Mouse (Mus musculus) neural tube, embryonic 11.5 days (tissue): ENCODE data around the gene Glb1. TPM values are rescaled to one million over a fixed set of nuclear protein-coding genes. Genes with fewer than 3 reads are reported as not detected.
A peak's percentile ranks its signal among the peaks of the same experiment; 100 is the strongest.
"Not testable (repeated sequence)": the region's sequence is repeated elsewhere in the genome, so short reads cannot be mapped to it uniquely, and the experiment has no call there.

Experiments
- ATAC-seq: fragments of 200-750 bp; cut with Nextera tagmentation; 2 replicates; pipeline ENCODE4 v1.8.0; 2017; ENCODE audit warnings: moderate number of reproducible peaks, mild to moderate bottlenecking, moderate TSS enrichment, moderate library complexity; ENCODE audit not compliant: insufficient read depth, low FRiP score, low TSS enrichment
- DNase-seq: peaks from one replicate; pipeline ENCODE4 v3.0.0-alpha.2; 2015; ENCODE audit warnings: low spot score
- H3K27ac ChIP-seq: fragments of 300-500 bp; sonication (generic); 2 replicates; pipeline ENCODE4 v1.5.1; 2014; ENCODE audit warnings: low read depth, mild to moderate bottlenecking, low read length
- H3K27me3 ChIP-seq: fragments of 300-500 bp; sonication (generic); 2 replicates; pipeline ENCODE4 v1.6.1; 2014; ENCODE audit warnings: mild to moderate bottlenecking, low read length, mixed read lengths; ENCODE audit not compliant: control insufficient read depth, insufficient read depth
- H3K36me3 ChIP-seq: fragments of 300-500 bp; sonication (generic); 2 replicates; pipeline ENCODE4 v1.6.1; 2014; ENCODE audit warnings: mild to moderate bottlenecking, low read length, moderate library complexity, mixed read lengths; ENCODE audit not compliant: control insufficient read depth, insufficient read depth
- H3K4me1 ChIP-seq: fragments of 300-500 bp; sonication (generic); 2 replicates; pipeline ENCODE4 v1.6.1; 2014; ENCODE audit warnings: low read length, mixed read lengths; ENCODE audit not compliant: control insufficient read depth, insufficient read depth
- H3K4me2 ChIP-seq: fragments of 300-500 bp; sonication (generic); 2 replicates; pipeline ENCODE4 v1.6.1; 2014; ENCODE audit warnings: low read depth, mild to moderate bottlenecking, moderate library complexity
- H3K4me3 ChIP-seq: fragments of 300-500 bp; sonication (generic); 2 replicates; pipeline ENCODE4 v1.5.1; 2014; ENCODE audit warnings: low read depth, low read length
- H3K9ac ChIP-seq: fragments of 300-500 bp; sonication (generic); 2 replicates; pipeline ENCODE4 v1.6.1; 2014; ENCODE audit warnings: mild to moderate bottlenecking, low read length
- H3K9me3 ChIP-seq: fragments of 300-500 bp; sonication (generic); 2 replicates; pipeline ENCODE4 v1.6.1; 2016; ENCODE audit warnings: low read length; ENCODE audit not compliant: control insufficient read depth
- WGBS: fragments of 180-500 bp; shearing (Covaris S2); extraction: QIAGEN DNeasy Blood & Tissue Kit; methylation state at CpG from one replicate; pipeline ENCODE4 v1.1.7; 2014; 5-methylcytosine and 5-hydroxymethylcytosine counted together
- polyA plus RNA-seq: library from polyadenylated mRNA; unstranded; fragments of >200 nt; fragmentation: Nextera tagmentation; extraction: Ambion mirVana; gene quantifications from 2 replicates; pipeline ENCODE4 v1.2.1, GENCODE M21; 2014

Glb1 gene
- polyA plus RNA-seq, 1 experiment from 2014 or later, result 26.1 TPM

GRCm38 (mm10) chr9:114389905-114390748 lies 10.7 kb upstream of the Glb1 start, which contains the start of gene Crtap:
Gene Crtap (minus strand): TSS chr9:114390675.
- Histone ChIP-seq H3K27me3 (no peaks in the 10 kb centered on the region), H3K4me3 (peak within 1 kb of the TSS; percentile 65), H3K4me2 (peak within 1 kb of the TSS; percentile 90), H3K36me3 (no peaks in the 10 kb centered on the region), H3K27ac (peak within 1 kb of the TSS; percentile 39; the same call in 1 of the 2 replicates), H3K9me3 (no peaks in the 10 kb centered on the region), H3K4me1 (no peaks in the 10 kb centered on the region), H3K9ac (peak within 1 kb of the TSS; percentile 83)
- DNase-seq, result peak; percentile 74
- ATAC-seq, result peak; percentile 73
- WGBS, result under 1% methylated on average over 85 of the region's 96 CpGs

GRCm38 (mm10) chr9:114390749-114391075 lies 10.2 kb upstream of the Glb1 start:
- H3K4me2 ChIP-seq, result peak overlapping the region; percentile 90
- no peak overlapping the region for H3K27ac ChIP-seq
- peak overlapping the region; percentile 83 for H3K9ac ChIP-seq
- WGBS, result 3% methylated on average over 10 of the region's 10 CpGs
- DNase-seq (no peak), ATAC-seq (no peak)
- H3K27me3 ChIP-seq, result no peaks in the 10 kb centered on the region
- peak overlapping the region; percentile 65 for H3K4me3 ChIP-seq
- H3K4me1 ChIP-seq, result no peaks in the 10 kb centered on the region
- no peaks in the 10 kb centered on the region for H3K9me3 ChIP-seq
- no peaks in the 10 kb centered on the region for H3K36me3 ChIP-seq

DNA sequence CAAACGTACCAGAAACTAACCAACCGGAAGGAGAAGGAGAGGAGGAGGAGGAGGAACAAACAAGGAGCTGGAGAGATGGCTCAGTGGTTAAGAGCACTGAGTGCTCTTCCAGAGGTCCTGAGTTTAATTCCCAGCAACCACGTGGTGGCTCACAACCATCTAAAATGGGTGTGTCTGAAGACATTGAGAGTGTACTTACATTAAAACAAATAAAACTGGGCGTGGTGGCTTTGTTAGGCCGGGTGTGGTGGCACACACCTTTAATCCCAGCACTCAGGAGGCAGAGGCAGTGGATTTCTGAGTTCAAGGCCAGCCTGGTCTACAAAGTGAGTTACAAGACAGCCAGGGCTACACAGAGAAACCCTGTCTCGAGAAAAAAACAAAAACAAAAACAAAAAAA lies 6.7 kb upstream of the Glb1 start:
- H3K27me3 ChIP-seq, H3K4me1 ChIP-seq, ATAC-seq, H3K9ac ChIP-seq, H3K4me2 ChIP-seq, H3K36me3 ChIP-seq, H3K4me3 ChIP-seq, DNase-seq, H3K27ac ChIP-seq, H3K9me3 ChIP-seq: not testable (repeated sequence)
- 66% methylated on average over 6 of the region's 6 CpGs for WGBS

GRCm38 (mm10) chr9:114394677-114395076 lies 6.2 kb upstream of the Glb1 start:
- Histone ChIP-seq H3K9ac (no peak overlapping the region), H3K36me3 (no peaks in the 10 kb centered on the region), H3K9me3 (no peaks in the 10 kb centered on the region), H3K27ac (no peak overlapping the region), H3K4me1 (no peaks in the 10 kb centered on the region), H3K4me2 (no peak overlapping the region), H3K4me3 (no peak overlapping the region), H3K27me3 (no peaks in the 10 kb centered on the region)
- 85% methylated on average over 8 of the region's 8 CpGs for WGBS
- DNase-seq, result no peak
- ATAC-seq, result no peak

- Histone ChIP-seq H3K4me1 (no peaks in the 10 kb centered on the region), H3K4me2 (no peak overlapping the region), H3K9me3 (no peaks in the 10 kb centered on the region), H3K36me3 (no peaks in the 10 kb centered on the region), H3K27ac (no peak overlapping the region), H3K27me3 (no peaks in the 10 kb centered on the region), H3K9ac (no peak overlapping the region), H3K4me3 (no peak overlapping the region)
- DNase-seq (no peak), ATAC-seq (no peak)
- WGBS, result 81% methylated on average over 4 of the region's 4 CpGs
These were observed 5.6 kb upstream of the Glb1 start for GRCm38 (mm10) chr9:114395258-114395657.

GRCm38 (mm10) chr9:114399680-114400079 lies 1.2 kb upstream of the Glb1 start:
- no peak overlapping the region for H3K27ac ChIP-seq
- H3K36me3 ChIP-seq, result peaks cover 2% of the 10 kb centered on the region; the same call in 1 of the 2 replicates
- H3K4me3 ChIP-seq, result no peak overlapping the region
- DNase-seq, result no peak
- H3K9ac ChIP-seq, result no peak overlapping the region
- no peak overlapping the region for H3K4me2 ChIP-seq
- H3K9me3 ChIP-seq, result no peaks in the 10 kb centered on the region
- 91% methylated on average over 12 of the region's 12 CpGs for WGBS
- no peaks in the 10 kb centered on the region for H3K27me3 ChIP-seq
- peaks cover 8% of the 10 kb centered on the region; the same call in 1 of the 2 replicates for H3K4me1 ChIP-seq
- no peak for ATAC-seq

DNA sequence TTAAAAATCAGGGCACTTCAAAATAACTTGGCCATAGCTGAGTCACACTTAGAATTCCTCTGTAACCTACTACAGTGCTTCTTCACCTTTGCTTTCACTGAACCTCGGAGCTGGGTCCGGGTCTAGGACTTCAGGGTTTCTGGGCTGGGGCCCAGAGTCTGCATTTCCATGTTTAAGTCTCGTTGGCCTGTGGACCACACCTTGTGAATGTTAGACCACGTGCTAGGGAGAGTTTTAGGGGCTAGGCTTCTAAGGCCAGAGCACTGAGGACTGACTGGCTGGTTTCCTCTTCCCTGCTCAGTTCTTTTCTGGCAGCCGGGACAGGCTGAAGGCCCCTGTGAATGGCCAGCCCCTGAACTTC lies 308 bp upstream of the Glb1 start:
- Histone ChIP-seq H3K36me3 (peaks cover 8% of the 10 kb centered on the region), H3K27ac (peak overlapping the region; percentile 83), H3K4me1 (peaks cover 8% of the 10 kb centered on the region; the same call in 1 of the 2 replicates), H3K27me3 (no peaks in the 10 kb centered on the region), H3K4me3 (peak overlapping the region; percentile 85), H3K4me2 (peak overlapping the region; percentile 90), H3K9ac (peak overlapping the region; percentile 88), H3K9me3 (no peaks in the 10 kb centered on the region)
- no peak; the same call in 1 of the 2 replicates for ATAC-seq
- 26% methylated on average over 5 of the region's 5 CpGs for whole genome bisulfite sequencing
- no peak for DNase-seq

- 4% methylated on average over 14 of the region's 16 CpGs for WGBS
- DNase-seq, result peak; percentile 55
These were observed 807 bp downstream of the Glb1 start for GRCm38 (mm10) chr9:114401685-114402080.

GRCm38 (mm10) chr9:114407676-114408075 lies 6.8 kb downstream of the Glb1 start:
- Histone ChIP-seq H3K27me3 (no peaks in the 10 kb centered on the region), H3K36me3 (peaks cover 17% of the 10 kb centered on the region), H3K4me2 (no peak overlapping the region), H3K4me1 (no peaks in the 10 kb centered on the region), H3K9ac (no peak overlapping the region), H3K4me3 (no peak overlapping the region), H3K27ac (no peak overlapping the region), H3K9me3 (no peaks in the 10 kb centered on the region)
- DNase-seq (no peak), ATAC-seq (no peak)
- 88% methylated on average over 2 of the region's 2 CpGs for WGBS

More at GRCm38 (mm10) chr9:114401685-114402080, 807 bp downstream of the Glb1 start:
- H3K27ac ChIP-seq, result no peak overlapping the region; the same call in 1 of the 2 replicates
- H3K4me3 ChIP-seq, result peak overlapping the region; percentile 85
- peak overlapping the region; percentile 88 for H3K9ac ChIP-seq
- no peaks in the 10 kb centered on the region for H3K9me3 ChIP-seq
- ATAC-seq, result no peak
- H3K27me3 ChIP-seq, result no peaks in the 10 kb centered on the region
- peak overlapping the region; percentile 90 for H3K4me2 ChIP-seq
- H3K4me1 ChIP-seq, result peaks cover 8% of the 10 kb centered on the region; the same call in 1 of the 2 replicates
- peaks cover 13% of the 10 kb centered on the region for H3K36me3 ChIP-seq
